Mouse (Mus musculus) midbrain, postnatal 0 days (tissue): ENCODE data around the gene Mmd. TPM values are rescaled to one million over a fixed set of nuclear protein-coding genes. Genes with fewer than 3 reads are reported as not detected.

Experiments used
- ATAC-seq: fragments of 200-750 bp; cut with Nextera tagmentation; 2 replicates; pipeline ENCODE4 v1.8.0; 2017; ENCODE audit warnings: moderate number of reproducible peaks, mild to moderate bottlenecking, moderate TSS enrichment, moderate library complexity; ENCODE audit not compliant: low FRiP score
- DNase-seq: peaks from one replicate; pipeline ENCODE4 v3.0.0-alpha.2; 2015; ENCODE audit warnings: low spot score
- H3K27ac ChIP-seq: fragments of 300-500 bp; sonication (generic); 2 replicates; pipeline ENCODE4 v1.5.1; 2014; ENCODE audit warnings: low read depth, mild to moderate bottlenecking, low read length, mixed read lengths
- H3K27me3 ChIP-seq: fragments of 300-500 bp; sonication (generic); 2 replicates; pipeline ENCODE4 v1.6.1; 2014; ENCODE audit warnings: low read length, control low read depth, mixed read lengths; ENCODE audit not compliant: insufficient read depth
- H3K36me3 ChIP-seq: fragments of 300-500 bp; sonication (generic); 2 replicates; pipeline ENCODE4 v1.6.1; 2014; ENCODE audit warnings: low read length, control low read depth, mixed read lengths; ENCODE audit not compliant: insufficient read depth
- H3K4me1 ChIP-seq: fragments of 300-500 bp; sonication (generic); 2 replicates; pipeline ENCODE4 v1.6.1; 2014; ENCODE audit warnings: mild to moderate bottlenecking, control low read depth, antibody characterized with exemption, low read length, mixed read lengths; ENCODE audit not compliant: insufficient read depth
- H3K4me2 ChIP-seq: fragments of 300-500 bp; sonication (generic); 2 replicates; pipeline ENCODE4 v1.6.1; 2014; ENCODE audit warnings: low read depth, mild to moderate bottlenecking, low read length, mixed read lengths; ENCODE audit not compliant: poor library complexity, severe bottlenecking
- H3K4me3 ChIP-seq: fragments of 300-500 bp; sonication (generic); 2 replicates; pipeline ENCODE4 v1.5.1; 2014; ENCODE audit warnings: low read depth, mild to moderate bottlenecking, low read length, moderate library complexity
- H3K9ac ChIP-seq: fragments of 300-500 bp; sonication (generic); replicated peaks from 2 replicates; pipeline ENCODE4 v1.6.1; 2014; ENCODE audit warnings: mild to moderate bottlenecking, low read length, moderate library complexity, mixed read lengths; ENCODE audit not compliant: poor library complexity, severe bottlenecking
- H3K9me3 ChIP-seq: fragments of 300-500 bp; sonication (generic); 2 replicates; pipeline ENCODE4 v1.6.1; 2016; ENCODE audit warnings: low read length, control low read depth
- CTCF ChIP-seq: IDR thresholded peaks from 2 replicates; pipeline ENCODE4 v1.5.1; 2016; ENCODE audit warnings: antibody characterized with exemption, mild to moderate bottlenecking
- WGBS: fragments of 180-500 bp; shearing (Covaris S2); extraction: QIAGEN DNeasy Blood & Tissue Kit; methylation state at CpG from one replicate; pipeline ENCODE4 v1.1.7; 2014; 5-methylcytosine and 5-hydroxymethylcytosine counted together
- polyA plus RNA-seq: library from polyadenylated mRNA; unstranded; fragments of >200 nt; fragmentation: Nextera tagmentation; extraction: Ambion mirVana; gene quantifications from 2 replicates; pipeline ENCODE4 v1.2.1, GENCODE M21; 2015
- total RNA-seq: library from RNA; depleted of rRNA; stranded (reverse); fragments of >200 nt; gene quantifications from 2 replicates; pipeline ENCODE4 v1.2.3, GENCODE M21; 2014; rRNA removed

Gene Mmd
- total RNA-seq (220 and 223 TPM in 2 replicates), polyA plus RNA-seq (125 and 130 TPM in 2 replicates)

GRCm38 (mm10) chr11:90249025-90249650 is at the start of gene Mmd:
TSS of gene Mmd (plus strand) at chr11:90249456.
- peak within 1 kb of the TSS; percentile 89 for H3K9ac ChIP-seq
- peak; percentile 99 for ATAC-seq
- WGBS, result under 1% methylated on average over 44 of the region's 51 CpGs
- H3K4me1 ChIP-seq, result 0 out of 2 replicates have a peak, but pooled peaks cover 3% of the 10 kb centered on the region
- H3K4me3 ChIP-seq, result peak within 1 kb of the TSS; percentile 87
- TF ChIP-seq CTCF, result peak; percentile 49
- no peaks in the 10 kb centered on the region for H3K9me3 ChIP-seq
- H3K36me3 ChIP-seq, result no peaks in the 10 kb centered on the region
- no peaks in the 10 kb centered on the region for H3K27me3 ChIP-seq
- peak; percentile 99 for DNase-seq
- peak within 1 kb of the TSS; percentile 93 for H3K27ac ChIP-seq
- peak within 1 kb of the TSS; percentile 67 for H3K4me2 ChIP-seq

- no peak overlapping the region for H3K9ac ChIP-seq
- H3K4me2 ChIP-seq, result no peak overlapping the region
- DNase-seq (no peak), ATAC-seq (no peak)
- no peaks in the 10 kb centered on the region for H3K4me1 ChIP-seq
- no peak overlapping the region for H3K4me3 ChIP-seq
- no peaks in the 10 kb centered on the region for H3K9me3 ChIP-seq
- no peaks in the 10 kb centered on the region for H3K36me3 ChIP-seq
- H3K27me3 ChIP-seq, result no peaks in the 10 kb centered on the region
- H3K27ac ChIP-seq, result no peak overlapping the region
- WGBS, result 91% methylated on average over 2 of the region's 2 CpGs
- TF ChIP-seq CTCF, result no peak
These were observed 48.4 kb upstream of the Mmd start for GRCm38 (mm10) chr11:90200826-90201225.

GRCm38 (mm10) chr11:90214246-90214645 is 35.0 kb upstream of the Mmd start:
- Histone ChIP-seq H3K4me1 (no peaks in the 10 kb centered on the region), H3K9ac (no peak overlapping the region), H3K4me3 (no peak overlapping the region), H3K9me3 (no peaks in the 10 kb centered on the region), H3K27ac (no peak overlapping the region), H3K4me2 (no peak overlapping the region), H3K36me3 (no peaks in the 10 kb centered on the region), H3K27me3 (no peaks in the 10 kb centered on the region)
- ATAC-seq (no peak), DNase-seq (no peak)
- no peak for TF ChIP-seq CTCF
- 51% methylated on average over 7 of the region's 7 CpGs for WGBS

GRCm38 (mm10) chr11:90220022-90220645 is 29.1 kb upstream of the Mmd start:
- ATAC-seq (no peak), DNase-seq (no peak)
- no peak overlapping the region for H3K9ac ChIP-seq
- no peaks in the 10 kb centered on the region for H3K27me3 ChIP-seq
- TF ChIP-seq CTCF, result no peak
- no peaks in the 10 kb centered on the region for H3K36me3 ChIP-seq
- H3K4me2 ChIP-seq, result no peak overlapping the region
- H3K4me3 ChIP-seq, result no peak overlapping the region
- 89% methylated on average over 6 of the region's 6 CpGs for WGBS
- H3K27ac ChIP-seq, result no peak overlapping the region
- H3K4me1 ChIP-seq, result no peaks in the 10 kb centered on the region
- H3K9me3 ChIP-seq, result no peaks in the 10 kb centered on the region

- no peaks in the 10 kb centered on the region for H3K4me1 ChIP-seq
- no peak for TF ChIP-seq CTCF
- 39% methylated on average over 2 of the region's 2 CpGs for WGBS
- H3K9ac ChIP-seq, result no peak overlapping the region
- H3K27ac ChIP-seq, result no peak overlapping the region
- no peak overlapping the region for H3K4me2 ChIP-seq
- H3K4me3 ChIP-seq, result no peak overlapping the region
- no peaks in the 10 kb centered on the region for H3K9me3 ChIP-seq
- H3K27me3 ChIP-seq, result no peaks in the 10 kb centered on the region
- DNase-seq (no peak), ATAC-seq (no peak)
- no peaks in the 10 kb centered on the region for H3K36me3 ChIP-seq
These were observed 28.5 kb upstream of the Mmd start for GRCm38 (mm10) chr11:90220750-90221149.

GRCm38 (mm10) chr11:90224914-90225470 is 24.3 kb upstream of the Mmd start:
- Histone ChIP-seq H3K4me3 (no peak overlapping the region), H3K36me3 (no peaks in the 10 kb centered on the region), H3K4me1 (no peaks in the 10 kb centered on the region), H3K4me2 (no peak overlapping the region), H3K9ac (no peak overlapping the region), H3K27ac (no peak overlapping the region), H3K9me3 (no peaks in the 10 kb centered on the region), H3K27me3 (no peaks in the 10 kb centered on the region)
- no peak for ATAC-seq
- DNase-seq, result no peak
- TF ChIP-seq CTCF, result no peak
- 80% methylated on average over 11 of the region's 11 CpGs for WGBS
